Mouse (Mus musculus) heart, embryonic 14.5 days (tissue): ENCODE measurements around the gene Hist1h2br. TPM values are rescaled to one million over a fixed set of nuclear protein-coding genes. Genes with fewer than 3 reads are reported as not detected.
"Not testable (repeated sequence)": the region's sequence is repeated elsewhere in the genome, so short reads cannot be mapped to it uniquely, and the experiment has no call there.

ENCODE experiments used
- ATAC-seq: fragments of 200-750 bp; cut with Nextera tagmentation; 2 replicates; pipeline ENCODE4 v1.8.0; 2017; ENCODE audit warnings: low read depth, moderate TSS enrichment; ENCODE audit not compliant: insufficient number of reproducible peaks, insufficient read depth, low FRiP score
- H3K27ac ChIP-seq, 2 experiments: fragments of 200-500 bp in 1 of 2; fragments of 300-500 bp in 1 of 2; sonication (generic) in 1 of 2; replicated peaks in 1 of 2; 2 replicates each; pipeline ENCODE4 v1.5.1; 2012 to 2014; ENCODE audit warnings: low read depth in 2 of 2, low read length in 2 of 2, control low read depth in 1 of 2, mild to moderate bottlenecking in 1 of 2, mixed read lengths in 1 of 2; ENCODE audit not compliant: control insufficient read depth in 1 of 2, insufficient read depth in 1 of 2
- H3K27me3 ChIP-seq: fragments of 300-500 bp; sonication (generic); 2 replicates; pipeline ENCODE4 v1.6.1; 2014; ENCODE audit warnings: mild to moderate bottlenecking, low read length, control low read depth; ENCODE audit not compliant: control insufficient read depth, insufficient read depth
- H3K36me3 ChIP-seq: fragments of 300-500 bp; sonication (generic); 2 replicates; pipeline ENCODE4 v1.6.1; 2014; ENCODE audit warnings: mild to moderate bottlenecking, control low read depth, low read length, mixed read lengths; ENCODE audit not compliant: control insufficient read depth, insufficient read depth
- H3K4me1 ChIP-seq, 2 experiments: fragments of 200-500 bp in 1 of 2; fragments of 300-500 bp in 1 of 2; sonication (generic) in 1 of 2; 2 replicates each; pipeline ENCODE4 v1.6.1; 2012 to 2014; ENCODE audit warnings: low read length in 2 of 2, control low read depth in 1 of 2, mixed read lengths in 1 of 2; ENCODE audit not compliant: control insufficient read depth in 2 of 2, insufficient read depth in 2 of 2
- H3K4me2 ChIP-seq: fragments of 300-500 bp; sonication (generic); 2 replicates; pipeline ENCODE4 v1.6.1; 2014; ENCODE audit warnings: mild to moderate bottlenecking, low read length
- H3K4me3 ChIP-seq, 2 experiments: fragments of 200-500 bp in 1 of 2; fragments of 300-500 bp in 1 of 2; sonication (generic) in 1 of 2; 2 replicates each; pipeline ENCODE4 v1.5.1; 2012 to 2014; ENCODE audit warnings: low read length in 2 of 2, mild to moderate bottlenecking in 2 of 2, control low read depth in 1 of 2, low read depth in 1 of 2, moderate library complexity in 1 of 2; ENCODE audit not compliant: control insufficient read depth in 1 of 2, insufficient read depth in 1 of 2
- H3K9ac ChIP-seq: fragments of 300-500 bp; sonication (generic); 2 replicates; pipeline ENCODE4 v1.6.1; 2014; ENCODE audit warnings: mild to moderate bottlenecking, low read length
- H3K9me3 ChIP-seq: fragments of 300-500 bp; sonication (generic); 2 replicates; pipeline ENCODE4 v1.6.1; 2016; ENCODE audit warnings: low read length, control low read depth; ENCODE audit not compliant: control insufficient read depth
- WGBS: fragments of 180-500 bp; shearing (Covaris S2); extraction: QIAGEN DNeasy Blood & Tissue Kit; methylation state at CpG from one replicate; pipeline ENCODE4 v1.1.7; 2014; 5-methylcytosine and 5-hydroxymethylcytosine counted together
- polyA plus RNA-seq: library from polyadenylated mRNA; unstranded; fragments of >200 nt; fragmentation: Nextera tagmentation; extraction: Ambion mirVana; gene quantifications from 2 replicates; pipeline ENCODE4 v1.2.1, GENCODE M21; 2014

The Hist1h2br gene
- polyA plus RNA-seq, result 10.6 and 11.1 TPM in 2 replicates

DNA sequence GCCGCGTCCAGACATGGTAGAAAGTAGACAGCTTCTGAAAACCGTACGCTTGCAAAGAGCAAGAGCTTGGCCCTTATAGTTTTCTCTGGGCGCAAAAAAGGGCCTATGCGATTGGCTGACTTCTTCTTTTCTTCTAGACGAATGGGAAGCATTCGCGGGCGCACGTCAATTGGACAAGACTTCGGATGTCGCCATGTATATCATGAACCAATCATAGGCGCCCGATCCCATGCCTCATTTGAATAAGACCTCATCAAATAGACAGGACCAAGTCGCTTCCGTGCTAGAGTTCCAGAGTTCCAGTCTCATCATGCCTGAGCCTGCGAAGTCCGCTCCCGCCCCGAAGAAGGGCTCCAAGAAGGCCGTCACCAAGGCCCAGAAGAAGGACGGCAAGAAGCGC is at the start of gene Hist1h2br, which contains the start of gene Hist1h2ap:
Gene Hist1h2br (plus strand): TSS at position 283 of the 400 bp plus-strand sequence.
Gene Hist1h2ap (minus strand): TSS at position 47 of the 400 bp plus-strand sequence.
- not testable (repeated sequence) for H3K36me3 ChIP-seq, H3K9me3 ChIP-seq, H3K27me3 ChIP-seq, H3K9ac ChIP-seq, H3K4me3 ChIP-seq, H3K4me1 ChIP-seq, H3K27ac ChIP-seq, H3K4me2 ChIP-seq
- WGBS, result no CpG with 5 or more reads among the region's 24 CpGs
- peak; percentile 93 for ATAC-seq

DNA sequence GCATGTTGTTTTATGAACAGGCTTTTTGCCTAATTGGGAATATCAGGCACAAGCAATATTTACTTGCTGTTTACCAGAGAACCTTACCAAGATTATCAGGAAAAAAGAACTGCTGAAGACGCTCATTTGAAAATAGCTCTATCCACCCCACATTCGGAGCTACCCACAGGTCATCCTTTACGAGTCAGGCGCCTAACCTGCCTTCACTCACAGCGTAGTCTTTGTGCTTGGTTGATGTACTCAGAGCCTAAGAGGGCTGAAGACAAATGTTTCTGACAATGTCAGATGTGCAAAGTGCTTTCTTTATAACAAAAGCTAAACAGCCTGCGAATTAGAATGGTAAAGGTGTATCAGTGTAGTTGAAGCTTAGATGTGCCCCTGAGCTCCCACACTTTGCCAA is 49.2 kb upstream of the Hist1h2br start:
- peaks cover 7 to 34% of the 10 kb centered on the region in 2 experiments for H3K4me1 ChIP-seq
- H3K9me3 ChIP-seq, result no peaks in the 10 kb centered on the region
- peak overlapping the region in 1 of 2 experiments; percentile 44; a peak in 1 of 4 replicates for H3K4me3 ChIP-seq
- ATAC-seq, result no peak
- H3K4me2 ChIP-seq, result peak overlapping the region; percentile 77; the same call in 1 of the 2 replicates
- H3K27ac ChIP-seq, result peak overlapping the region; percentile 80 to 87
- no peaks in the 10 kb centered on the region for H3K36me3 ChIP-seq
- H3K9ac ChIP-seq, result peak overlapping the region; percentile 82
- 47% methylated on average over 6 of the region's 6 CpGs for WGBS
- H3K27me3 ChIP-seq, result no peaks in the 10 kb centered on the region

DNA sequence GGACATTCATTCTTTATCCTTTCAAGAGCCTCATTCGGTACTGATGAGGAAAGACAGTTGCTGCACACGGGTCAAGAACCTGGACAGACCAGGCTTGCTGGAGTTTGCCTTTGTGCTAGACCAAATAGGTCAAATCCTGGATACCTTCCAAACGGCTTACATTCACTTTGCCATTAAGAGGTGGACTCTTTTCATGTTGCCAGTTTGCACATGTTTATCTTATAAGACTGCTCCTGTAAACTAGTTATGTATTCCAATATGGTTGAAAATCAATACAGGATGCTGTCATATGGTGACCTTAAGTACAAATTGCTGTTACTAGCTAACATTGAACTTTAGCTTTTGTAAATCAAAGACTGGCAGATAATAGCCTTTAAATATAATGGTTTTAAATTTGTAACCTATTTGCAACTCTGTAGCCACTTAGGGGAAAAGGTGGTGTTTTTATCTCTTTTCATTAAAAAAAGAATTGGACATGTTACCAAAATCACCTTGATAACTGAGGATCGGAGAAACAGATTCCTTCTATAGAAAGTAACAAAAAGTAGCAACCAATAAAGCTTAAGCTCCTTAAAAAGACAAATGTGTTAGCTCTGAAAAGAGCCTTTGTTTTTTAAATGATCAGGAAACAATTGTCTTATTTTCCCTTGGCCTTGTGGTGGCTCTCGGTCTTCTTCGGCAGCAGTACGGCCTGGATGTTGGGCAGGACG is 47.2 kb upstream of the Hist1h2br start:
- Histone ChIP-seq H3K4me3 (peak overlapping the region; percentile 36 to 42), H3K9me3 (no peaks in the 10 kb centered on the region), H3K27ac (peak overlapping the region; percentile 82 to 84), H3K4me2 (peak overlapping the region; percentile 64), H3K27me3 (no peaks in the 10 kb centered on the region), H3K36me3 (no peaks in the 10 kb centered on the region), H3K4me1 (peaks cover 7 to 36% of the 10 kb centered on the region in 2 experiments), H3K9ac (peak overlapping the region; percentile 65)
- 10% methylated on average over 8 of the region's 8 CpGs for WGBS
- no peak for ATAC-seq

DNA sequence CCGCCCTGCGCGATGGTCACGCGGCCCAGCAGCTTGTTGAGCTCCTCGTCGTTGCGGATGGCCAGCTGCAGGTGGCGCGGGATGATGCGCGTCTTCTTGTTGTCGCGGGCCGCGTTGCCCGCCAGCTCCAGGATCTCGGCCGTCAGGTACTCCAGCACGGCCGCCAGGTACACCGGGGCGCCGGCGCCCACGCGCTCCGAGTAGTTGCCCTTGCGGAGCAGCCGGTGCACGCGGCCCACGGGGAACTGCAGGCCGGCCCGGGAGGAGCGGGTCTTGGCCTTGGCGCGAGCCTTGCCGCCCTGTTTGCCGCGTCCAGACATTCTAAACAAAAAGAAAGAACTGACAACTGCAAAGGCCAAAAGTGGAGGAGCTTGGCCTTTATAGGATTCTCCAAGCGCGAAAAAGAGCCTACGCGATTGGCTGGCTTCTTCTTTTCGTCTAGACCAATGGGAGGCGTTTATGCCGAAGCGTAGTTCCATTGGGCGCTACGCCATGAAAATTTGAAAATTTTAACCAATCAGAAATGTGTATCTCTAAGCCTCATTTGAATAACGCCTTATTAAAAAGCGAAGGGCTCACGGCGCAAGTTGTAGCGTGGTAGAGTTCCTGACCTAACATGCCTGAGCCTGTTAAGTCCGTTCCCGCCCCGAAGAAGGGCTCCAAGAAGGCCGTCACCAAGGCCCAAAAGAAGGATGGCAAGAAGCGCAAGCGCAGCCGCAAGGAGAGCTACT is 46.5 kb upstream of the Hist1h2br start, which contains the start of the genes Hist1h2an and Hist1h2bp:
Gene Hist1h2an (minus strand): TSS at position 320 of the 731 bp plus-strand sequence.
Gene Hist1h2bp (plus strand): TSS at position 563 of the 731 bp plus-strand sequence.
- ATAC-seq, result peak; percentile 92
- H3K4me3 ChIP-seq, result peak within 1 kb of the TSS; percentile 36 to 46
- peak within 1 kb of the TSS; percentile 64 for H3K4me2 ChIP-seq
- H3K9me3 ChIP-seq, H3K27me3 ChIP-seq, H3K36me3 ChIP-seq: not testable (repeated sequence)
- WGBS, result under 1% methylated on average over 33 of the region's 63 CpGs
- peak within 1 kb of the TSS; percentile 82 to 92 for H3K27ac ChIP-seq
- H3K4me1 ChIP-seq, result peaks cover 7 to 36% of the 10 kb centered on the region in 2 experiments
- peak within 1 kb of the TSS; percentile 65 for H3K9ac ChIP-seq

DNA sequence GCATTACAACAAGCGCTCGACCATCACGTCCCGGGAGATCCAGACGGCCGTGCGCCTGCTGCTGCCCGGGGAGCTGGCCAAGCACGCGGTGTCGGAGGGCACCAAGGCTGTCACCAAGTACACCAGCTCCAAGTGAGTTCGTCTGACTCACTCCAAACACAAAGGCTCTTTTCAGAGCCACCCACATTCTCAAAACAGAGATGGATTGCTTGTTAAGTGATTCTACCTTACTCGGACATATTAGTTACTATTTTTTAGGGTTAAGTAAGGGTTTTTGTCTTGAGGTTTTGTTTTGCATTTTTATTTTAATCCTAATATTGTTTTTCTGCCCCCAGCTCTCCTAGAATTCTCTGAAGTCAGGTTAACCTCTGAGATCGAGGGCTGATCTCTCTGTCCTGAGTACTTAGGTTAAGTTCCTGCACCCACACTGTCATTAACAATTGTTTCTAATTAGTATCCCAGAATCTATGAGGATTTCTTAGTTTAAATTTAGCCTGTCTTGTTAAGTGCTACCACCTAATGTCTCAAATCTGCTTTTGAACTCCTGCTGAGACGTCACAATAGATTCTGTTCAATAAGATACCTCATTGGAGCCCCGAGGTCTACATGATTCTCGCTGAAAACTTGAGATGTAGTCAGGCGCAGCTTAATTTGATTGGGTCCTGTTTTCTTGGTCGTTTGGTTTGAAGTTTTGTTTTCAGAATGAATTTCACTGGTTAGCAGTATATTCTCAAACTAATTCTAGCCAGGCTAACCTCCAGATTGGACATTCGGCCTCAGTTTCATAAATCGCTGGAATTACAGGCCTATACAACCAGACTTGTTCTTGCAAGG is 45.6 kb upstream of the Hist1h2br start:
- no peaks in the 10 kb centered on the region for H3K36me3 ChIP-seq
- no peak for ATAC-seq
- peak overlapping the region; percentile 64 for H3K4me2 ChIP-seq
- peak overlapping the region; percentile 63 for H3K9ac ChIP-seq
- peak overlapping the region; percentile 53 to 59; a peak in 1 of 4 replicates for H3K27ac ChIP-seq
- H3K9me3 ChIP-seq, result no peaks in the 10 kb centered on the region
- peaks cover 7 to 30% of the 10 kb centered on the region in 2 experiments for H3K4me1 ChIP-seq
- peak overlapping the region in 1 of 2 experiments; percentile 21; a peak in 2 of 4 replicates for H3K4me3 ChIP-seq
- H3K27me3 ChIP-seq, result no peaks in the 10 kb centered on the region
- WGBS, result 32% methylated on average over 14 of the region's 21 CpGs

DNA sequence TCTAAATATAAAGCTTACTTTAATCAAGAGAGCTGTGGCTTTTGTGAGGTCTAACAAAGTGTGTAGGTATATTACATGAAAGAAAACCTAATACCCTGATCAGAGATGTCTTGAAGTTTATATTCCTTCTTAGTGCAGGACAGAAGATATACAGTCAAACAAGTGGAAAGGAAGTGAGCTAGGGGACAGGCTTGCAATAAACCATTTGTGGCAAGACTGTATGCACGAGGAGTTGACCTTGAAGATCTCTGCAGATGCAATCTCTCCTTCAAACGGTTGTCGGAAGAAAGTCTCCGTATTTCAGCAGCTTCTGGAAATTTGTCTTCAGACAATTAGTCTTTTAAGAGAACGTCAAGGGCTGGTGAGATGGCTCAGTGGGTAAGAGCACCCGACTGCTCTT is 43.6 kb upstream of the Hist1h2br start:
- Histone ChIP-seq H3K4me1 (peaks cover 5 to 21% of the 10 kb centered on the region in 2 experiments; a peak in 3 of 4 replicates), H3K27me3 (no peaks in the 10 kb centered on the region), H3K36me3 (no peaks in the 10 kb centered on the region), H3K27ac (no peak overlapping the region), H3K9ac (no peak overlapping the region), H3K4me2 (no peak overlapping the region), H3K4me3 (no peak overlapping the region), H3K9me3 (no peaks in the 10 kb centered on the region)
- 64% methylated on average over 6 of the region's 6 CpGs for WGBS
- no peak for ATAC-seq
